Mouse (Mus musculus) embryonic facial prominence, embryonic 13.5 days (tissue): Measurements from ENCODE around the gene Samhd1. TPM values are rescaled to one million over a fixed set of nuclear protein-coding genes. Genes with fewer than 3 reads are reported as not detected.

Experiments used
- ATAC-seq: fragments of 200-750 bp; cut with Nextera tagmentation; 2 replicates; pipeline ENCODE4 v1.8.0; 2017; ENCODE audit warnings: low read depth; ENCODE audit not compliant: insufficient number of reproducible peaks, insufficient read depth, low FRiP score, low TSS enrichment
- H3K27ac ChIP-seq: fragments of 300-500 bp; sonication (generic); 2 replicates; pipeline ENCODE4 v1.5.1; 2015; ENCODE audit warnings: moderate library complexity, mild to moderate bottlenecking, inconsistent platforms
- H3K27me3 ChIP-seq: fragments of 300-500 bp; sonication (generic); 2 replicates; pipeline ENCODE4 v1.6.1; 2015; ENCODE audit warnings: mild to moderate bottlenecking, inconsistent platforms
- H3K36me3 ChIP-seq: fragments of 300-500 bp; sonication (generic); 2 replicates; pipeline ENCODE4 v1.6.1; 2015; ENCODE audit warnings: mild to moderate bottlenecking, inconsistent platforms
- H3K4me1 ChIP-seq: fragments of 300-500 bp; sonication (generic); 2 replicates; pipeline ENCODE4 v1.6.1; 2015; ENCODE audit warnings: inconsistent platforms
- H3K4me2 ChIP-seq: fragments of 300-500 bp; sonication (generic); 2 replicates; pipeline ENCODE4 v1.6.1; 2015; ENCODE audit warnings: moderate library complexity, mild to moderate bottlenecking, inconsistent platforms
- H3K4me3 ChIP-seq: fragments of 300-500 bp; sonication (generic); 2 replicates; pipeline ENCODE4 v1.5.1; 2015; ENCODE audit warnings: mild to moderate bottlenecking, inconsistent platforms
- H3K9ac ChIP-seq: fragments of 300-500 bp; sonication (generic); 2 replicates; pipeline ENCODE4 v1.6.1; 2015; ENCODE audit warnings: mild to moderate bottlenecking, inconsistent platforms
- H3K9me3 ChIP-seq: fragments of 300-500 bp; sonication (generic); 2 replicates; pipeline ENCODE4 v1.6.1; 2016; ENCODE audit warnings: inconsistent platforms
- WGBS: fragments of 180-500 bp; shearing (Covaris S2); methylation state at CpG from one replicate; pipeline ENCODE4 v1.1.7; 2015; ENCODE audit warnings: mixed read lengths; 5-methylcytosine and 5-hydroxymethylcytosine counted together
- polyA plus RNA-seq: library from polyadenylated mRNA; unstranded; fragments of >200 nt; fragmentation: Nextera tagmentation; extraction: Ambion mirVana; gene quantifications from 2 replicates; pipeline ENCODE4 v1.2.1, GENCODE M21; 2015

Gene Samhd1
- polyA plus RNA-seq, 1 experiment from 2014 or later, result 22.7 TPM

DNA sequence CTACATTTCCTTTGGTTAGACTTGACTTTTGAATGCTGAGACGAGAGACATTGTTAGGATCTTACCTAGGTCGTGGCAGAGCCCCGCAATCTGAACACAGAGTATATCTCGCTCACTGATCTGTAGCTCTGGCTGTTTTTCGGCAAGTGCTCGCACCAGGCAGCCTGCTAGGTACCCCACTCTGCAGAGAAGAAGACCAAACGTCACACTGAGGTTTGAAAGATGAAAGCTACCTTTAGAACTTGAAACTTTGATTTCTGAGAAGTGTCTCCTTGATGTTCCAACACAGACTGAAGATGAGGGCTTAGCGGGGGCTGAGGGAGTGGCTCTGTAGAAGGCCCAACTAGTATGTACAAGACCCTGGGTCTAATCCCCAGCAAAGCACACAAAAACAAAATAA is 13.3 kb downstream of the Samhd1 start:
- WGBS, result 88% methylated on average over 8 of the region's 8 CpGs
- H3K4me1 ChIP-seq, result no peaks in the 10 kb centered on the region
- H3K36me3 ChIP-seq, result peaks cover 37% of the 10 kb centered on the region

DNA sequence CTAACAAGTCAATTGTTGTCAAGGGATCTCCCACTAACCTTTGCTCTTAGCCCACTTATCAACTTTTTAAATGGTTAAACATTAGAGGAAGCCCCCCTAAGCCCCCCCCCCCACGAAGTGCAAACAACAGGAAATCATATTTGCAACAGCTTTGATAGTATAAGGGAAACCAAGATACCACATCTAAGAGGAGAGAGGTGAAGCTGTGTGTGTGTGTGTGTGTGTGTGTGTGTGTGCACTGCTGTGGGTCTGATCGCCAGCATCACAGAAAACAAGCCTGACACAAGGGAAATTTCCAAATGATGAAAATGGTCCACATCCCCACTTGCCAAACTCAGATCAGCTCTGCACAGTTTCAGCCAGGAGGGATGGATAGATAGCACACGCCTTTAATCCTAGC is 16.0 kb downstream of the Samhd1 start:
- peaks cover 31% of the 10 kb centered on the region for H3K36me3 ChIP-seq
- H3K9me3 ChIP-seq, result no peaks in the 10 kb centered on the region
- H3K9ac ChIP-seq, result no peak overlapping the region
- H3K27me3 ChIP-seq, result no peaks in the 10 kb centered on the region
- ATAC-seq, result no peak
- H3K27ac ChIP-seq, result no peak overlapping the region
- H3K4me3 ChIP-seq, result no peak overlapping the region
- no peaks in the 10 kb centered on the region for H3K4me1 ChIP-seq
- H3K4me2 ChIP-seq, result no peak overlapping the region
- WGBS, result 66% methylated on average over 3 of the region's 3 CpGs

More for the DNA sequence above, 13.3 kb downstream of the Samhd1 start:
- H3K4me3 ChIP-seq, result no peak overlapping the region
- no peak overlapping the region for H3K9ac ChIP-seq
- H3K27ac ChIP-seq, result no peak overlapping the region
- no peak overlapping the region for H3K4me2 ChIP-seq
- H3K27me3 ChIP-seq, result no peaks in the 10 kb centered on the region
- no peaks in the 10 kb centered on the region for H3K9me3 ChIP-seq
- no peak for ATAC-seq

DNA sequence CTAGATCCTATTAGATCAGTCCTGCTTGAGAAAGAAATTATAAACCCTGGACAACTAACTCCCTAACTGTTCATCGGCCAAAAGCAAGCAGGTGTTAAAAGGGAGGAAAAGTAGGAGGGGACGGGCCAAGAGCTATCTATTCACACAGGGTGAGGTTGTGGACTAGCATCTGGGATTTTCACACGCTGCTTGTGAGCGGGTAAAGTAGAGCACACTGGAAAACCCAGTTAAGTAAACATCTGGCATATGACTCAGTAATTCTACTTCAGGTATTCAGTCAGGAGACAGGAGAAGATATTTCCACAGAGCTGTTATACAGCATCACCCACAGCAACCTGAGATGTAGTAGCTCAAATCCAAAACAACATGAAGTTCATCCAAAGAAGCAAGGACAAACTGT is 16.5 kb downstream of the Samhd1 start:
- Histone ChIP-seq H3K4me2 (no peak overlapping the region), H3K4me1 (no peaks in the 10 kb centered on the region), H3K27ac (no peak overlapping the region), H3K9ac (no peak overlapping the region), H3K36me3 (peaks cover 37% of the 10 kb centered on the region), H3K4me3 (no peak overlapping the region), H3K9me3 (no peaks in the 10 kb centered on the region), H3K27me3 (no peaks in the 10 kb centered on the region)
- ATAC-seq, result no peak
- 91% methylated on average over 4 of the region's 4 CpGs for WGBS

DNA sequence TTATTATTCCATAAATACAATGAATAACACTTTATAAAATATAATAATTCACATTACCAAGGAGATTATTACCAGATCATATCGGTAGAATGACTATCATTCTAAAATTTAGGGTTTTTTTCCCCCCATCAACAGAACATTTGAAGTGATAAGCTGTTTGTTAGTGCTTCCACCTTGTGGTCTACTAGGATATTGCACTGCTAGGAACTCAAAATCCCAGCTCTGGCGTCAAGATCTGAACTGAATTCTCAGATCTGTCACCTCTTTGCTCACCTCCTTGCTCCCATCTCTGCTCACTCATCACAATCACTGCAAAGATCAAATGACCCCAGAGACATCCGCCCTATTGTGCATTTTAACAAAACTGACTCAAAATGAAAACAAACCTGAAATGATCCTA is 18.1 kb downstream of the Samhd1 start:
- H3K4me3 ChIP-seq, result no peak overlapping the region
- no peak overlapping the region for H3K27ac ChIP-seq
- no peak overlapping the region for H3K9ac ChIP-seq
- H3K4me1 ChIP-seq, result no peaks in the 10 kb centered on the region
- no peaks in the 10 kb centered on the region for H3K27me3 ChIP-seq
- H3K4me2 ChIP-seq, result no peak overlapping the region
- no peaks in the 10 kb centered on the region for H3K9me3 ChIP-seq
- no peak for ATAC-seq
- peaks cover 47% of the 10 kb centered on the region for H3K36me3 ChIP-seq
- WGBS, result 19% methylated on average over 3 of the region's 3 CpGs

DNA sequence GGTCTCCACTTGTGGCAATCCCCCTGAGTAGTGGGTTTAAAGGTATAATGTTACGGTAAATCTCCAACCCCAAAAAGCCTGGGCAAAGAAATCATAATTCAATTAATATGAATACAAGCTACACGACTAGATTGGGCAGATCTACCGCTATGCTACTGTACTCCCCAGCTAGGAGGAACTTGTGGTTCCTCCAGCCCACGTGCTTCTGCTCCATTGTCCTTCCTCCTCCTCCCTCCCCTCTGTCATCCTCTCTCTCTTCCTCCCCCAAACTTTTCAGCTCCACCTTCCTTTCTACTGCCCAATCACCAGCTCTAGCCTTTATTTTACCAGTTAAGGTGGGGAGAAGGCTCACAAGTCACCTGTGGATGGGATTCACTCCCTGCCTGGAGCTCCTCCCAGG is 26.8 kb downstream of the Samhd1 start:
- no peaks in the 10 kb centered on the region for H3K9me3 ChIP-seq
- no peaks in the 10 kb centered on the region for H3K4me1 ChIP-seq
- H3K4me2 ChIP-seq, result no peak overlapping the region
- no peak for ATAC-seq
- no peaks in the 10 kb centered on the region for H3K27me3 ChIP-seq
- 83% methylated on average over 4 of the region's 4 CpGs for WGBS
- no peak overlapping the region for H3K4me3 ChIP-seq
- H3K9ac ChIP-seq, result no peak overlapping the region
- H3K27ac ChIP-seq, result no peak overlapping the region
- peaks cover 65% of the 10 kb centered on the region for H3K36me3 ChIP-seq

DNA sequence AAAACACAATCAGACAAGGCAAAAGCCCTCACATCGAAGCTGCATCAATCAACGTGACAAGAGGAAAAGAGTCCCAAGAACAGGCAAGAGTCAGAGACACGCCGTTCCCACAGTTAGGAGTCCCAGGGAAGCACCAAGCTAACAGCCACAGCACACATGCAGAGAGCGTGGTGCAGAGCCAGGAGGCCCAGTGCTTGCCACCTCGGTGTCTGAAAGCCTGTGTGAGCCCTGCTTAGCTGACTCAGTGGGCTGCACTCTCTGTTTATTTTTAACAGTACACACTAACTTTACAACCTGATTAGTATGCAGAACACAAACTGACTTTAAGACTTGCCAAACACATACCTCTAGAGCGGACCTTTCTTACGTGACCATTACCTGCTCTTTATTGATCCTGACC is 30.6 kb downstream of the Samhd1 start:
- 91% methylated on average over 8 of the region's 8 CpGs for WGBS
- H3K36me3 ChIP-seq, result peaks cover 70% of the 10 kb centered on the region

DNA sequence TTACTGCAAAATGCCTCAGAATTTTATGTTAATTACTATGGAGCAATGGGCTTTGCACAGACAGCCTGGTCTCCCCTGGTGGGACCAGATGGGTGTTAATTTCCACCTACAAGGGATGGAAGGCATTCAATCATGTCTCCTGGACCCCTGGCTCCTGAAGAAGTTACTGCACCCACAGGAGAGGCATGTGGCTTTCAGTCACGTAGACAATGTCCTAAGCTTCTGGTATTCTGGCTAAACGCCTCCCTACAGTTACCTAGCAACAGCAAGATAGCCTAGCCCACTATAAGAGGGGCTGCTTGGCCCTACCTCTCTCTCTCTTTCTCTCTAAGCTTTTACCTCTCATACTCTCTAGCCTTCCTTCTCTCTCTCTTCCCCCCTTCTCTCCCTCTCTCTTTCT is 32.8 kb downstream of the Samhd1 start:
- Histone ChIP-seq H3K27ac (no peak overlapping the region), H3K27me3 (no peaks in the 10 kb centered on the region), H3K9ac (no peak overlapping the region), H3K36me3 (peaks cover 68% of the 10 kb centered on the region), H3K4me3 (no peak overlapping the region), H3K9me3 (no peaks in the 10 kb centered on the region), H3K4me1 (no peaks in the 10 kb centered on the region), H3K4me2 (no peak overlapping the region)
- 77% methylated on average over 2 of the region's 2 CpGs for WGBS
- ATAC-seq, result no peak

More for the DNA sequence above, 30.6 kb downstream of the Samhd1 start:
- Histone ChIP-seq H3K27ac (no peak overlapping the region), H3K4me3 (no peak overlapping the region), H3K4me2 (no peak overlapping the region), H3K27me3 (no peaks in the 10 kb centered on the region), H3K4me1 (no peaks in the 10 kb centered on the region), H3K9me3 (no peaks in the 10 kb centered on the region), H3K9ac (no peak overlapping the region)
- ATAC-seq, result no peak

DNA sequence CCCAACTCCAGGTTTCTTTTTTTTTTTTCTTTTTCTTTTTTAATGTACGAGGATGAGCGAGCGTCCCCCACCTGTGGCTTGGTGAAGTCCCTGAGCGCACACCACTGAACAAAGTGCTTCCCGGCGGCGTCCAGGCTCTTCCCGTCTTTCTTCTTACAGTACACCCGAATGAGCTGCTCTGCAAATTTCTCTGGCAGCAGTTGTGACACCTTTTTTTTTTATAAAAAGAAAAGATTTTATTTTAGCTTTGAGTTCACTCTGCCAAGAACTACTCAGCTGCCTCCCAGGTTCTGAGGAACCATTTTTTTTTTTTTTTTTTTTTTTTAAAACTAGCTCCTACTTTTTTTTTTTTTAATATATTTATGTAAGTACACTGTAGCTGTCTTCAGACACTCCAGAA is 33.4 kb downstream of the Samhd1 start:
- Histone ChIP-seq H3K27me3 (no peaks in the 10 kb centered on the region), H3K4me2 (no peak overlapping the region), H3K36me3 (peaks cover 68% of the 10 kb centered on the region), H3K27ac (no peak overlapping the region), H3K4me1 (no peaks in the 10 kb centered on the region), H3K9me3 (no peaks in the 10 kb centered on the region), H3K9ac (no peak overlapping the region), H3K4me3 (no peak overlapping the region)
- ATAC-seq, result no peak
- 97% methylated on average over 9 of the region's 9 CpGs for WGBS

DNA sequence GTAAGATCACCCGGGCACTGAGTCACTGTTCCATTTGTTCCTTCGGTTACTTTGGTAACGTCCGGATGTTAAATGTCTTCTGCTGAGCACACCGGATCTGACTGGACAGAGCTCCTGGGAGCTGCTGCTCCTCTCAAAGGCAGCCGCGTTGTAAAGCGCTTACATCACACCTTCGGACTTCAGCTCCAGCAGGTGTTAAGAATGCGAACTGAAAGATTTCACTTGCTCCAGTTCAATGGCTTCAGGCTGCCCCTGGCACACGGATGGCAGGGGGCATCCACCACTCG is 34.8 kb downstream of the Samhd1 start:
- H3K4me3 ChIP-seq, result no peak overlapping the region
- peaks cover 64% of the 10 kb centered on the region for H3K36me3 ChIP-seq
- H3K9me3 ChIP-seq, result no peaks in the 10 kb centered on the region
- no peak overlapping the region for H3K9ac ChIP-seq
- H3K4me1 ChIP-seq, result no peaks in the 10 kb centered on the region
- no peaks in the 10 kb centered on the region for H3K27me3 ChIP-seq
- no peak for ATAC-seq
- no peak overlapping the region for H3K27ac ChIP-seq
- WGBS, result 93% methylated on average over 12 of the region's 12 CpGs
- H3K4me2 ChIP-seq, result no peak overlapping the region

DNA sequence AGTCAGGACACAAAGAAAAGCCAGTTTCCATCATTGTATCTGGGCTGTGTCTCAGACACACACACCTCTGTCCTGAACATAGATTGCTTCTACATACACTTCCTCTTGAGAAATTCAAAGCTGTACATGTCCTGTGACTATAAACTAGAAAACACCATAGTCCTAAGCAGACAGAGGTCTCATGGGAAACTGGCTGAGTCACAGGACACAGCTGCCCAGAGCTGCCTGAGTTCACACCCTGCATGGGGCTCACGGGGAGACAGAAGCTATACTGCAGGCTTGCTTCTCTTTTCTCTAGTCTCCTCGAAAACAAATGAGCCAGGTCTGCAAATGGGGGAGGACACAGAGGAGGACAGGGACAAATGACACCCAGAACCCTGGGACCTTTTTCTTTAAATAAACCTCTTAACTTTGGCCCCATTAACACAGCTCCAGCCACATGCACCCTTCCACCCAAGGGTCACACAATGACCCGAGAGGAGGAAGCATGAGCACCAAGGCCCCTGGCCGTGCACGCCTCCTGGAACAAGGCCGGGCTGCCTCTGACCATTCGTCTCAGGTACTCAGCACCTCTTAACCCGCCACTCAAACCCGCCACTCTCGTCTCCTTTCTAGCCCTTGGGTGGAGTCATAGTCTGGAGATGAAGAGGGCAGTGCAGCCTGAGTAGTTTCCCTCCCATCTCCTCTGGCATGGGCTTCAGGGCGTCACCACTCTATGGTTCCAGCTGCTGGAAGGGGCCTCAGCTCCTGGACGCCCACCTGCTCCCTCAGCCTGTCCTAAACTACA is 35.3 kb downstream of the Samhd1 start:
- ATAC-seq, result no peak
- Histone ChIP-seq H3K4me3 (no peak overlapping the region), H3K4me2 (no peak overlapping the region), H3K27ac (no peak overlapping the region), H3K36me3 (peaks cover 60% of the 10 kb centered on the region), H3K9ac (no peak overlapping the region), H3K4me1 (no peaks in the 10 kb centered on the region; the same call in 1 of the 2 replicates), H3K27me3 (no peaks in the 10 kb centered on the region), H3K9me3 (no peaks in the 10 kb centered on the region)
- WGBS, result 88% methylated on average over 12 of the region's 12 CpGs

DNA sequence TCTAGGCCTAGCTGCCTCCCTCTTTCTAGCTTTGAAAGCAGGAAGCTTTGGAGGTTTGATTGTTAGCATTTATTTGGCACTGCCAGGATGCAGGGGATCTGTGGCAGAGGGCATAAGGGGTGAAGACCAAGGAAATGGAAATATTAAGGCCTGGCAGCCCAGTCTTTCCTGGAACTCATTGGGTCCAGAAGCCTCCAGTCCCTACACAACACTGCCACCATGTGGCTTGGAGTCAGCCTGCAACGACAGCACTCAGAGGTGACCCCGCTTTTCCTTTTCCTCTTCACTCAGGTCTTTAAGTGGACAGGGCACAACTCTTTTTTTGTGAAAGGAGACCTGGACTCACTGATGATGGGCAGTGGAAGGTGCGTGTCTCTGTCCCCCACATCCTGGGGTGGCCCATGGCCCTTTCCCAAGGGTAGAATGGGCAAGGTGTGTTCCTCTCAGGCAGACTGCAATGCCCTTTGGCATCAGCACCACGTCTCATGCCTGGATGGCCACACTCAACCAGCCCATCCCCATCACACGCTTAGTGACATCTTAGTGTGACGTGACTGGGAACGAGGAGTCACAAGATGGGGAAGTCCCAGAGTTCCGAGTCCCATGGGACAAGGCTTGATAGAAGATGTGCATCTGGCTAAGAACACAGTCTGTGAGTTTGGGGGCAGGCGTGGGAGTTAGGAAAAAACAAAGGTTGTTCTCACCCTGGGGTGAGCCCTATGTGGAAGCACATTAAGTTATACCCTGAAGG is 39.9 kb downstream of the Samhd1 start:
- no peak overlapping the region for H3K4me3 ChIP-seq
- peaks cover 26% of the 10 kb centered on the region for H3K36me3 ChIP-seq
- no peak overlapping the region for H3K4me2 ChIP-seq
- 61% methylated on average over 9 of the region's 9 CpGs for whole genome bisulfite sequencing
- no peaks in the 10 kb centered on the region for H3K9me3 ChIP-seq
- H3K27ac ChIP-seq, result no peak overlapping the region
- H3K4me1 ChIP-seq, result peaks cover 4% of the 10 kb centered on the region
- no peak for ATAC-seq
- no peak overlapping the region for H3K9ac ChIP-seq
- H3K27me3 ChIP-seq, result no peaks in the 10 kb centered on the region

DNA sequence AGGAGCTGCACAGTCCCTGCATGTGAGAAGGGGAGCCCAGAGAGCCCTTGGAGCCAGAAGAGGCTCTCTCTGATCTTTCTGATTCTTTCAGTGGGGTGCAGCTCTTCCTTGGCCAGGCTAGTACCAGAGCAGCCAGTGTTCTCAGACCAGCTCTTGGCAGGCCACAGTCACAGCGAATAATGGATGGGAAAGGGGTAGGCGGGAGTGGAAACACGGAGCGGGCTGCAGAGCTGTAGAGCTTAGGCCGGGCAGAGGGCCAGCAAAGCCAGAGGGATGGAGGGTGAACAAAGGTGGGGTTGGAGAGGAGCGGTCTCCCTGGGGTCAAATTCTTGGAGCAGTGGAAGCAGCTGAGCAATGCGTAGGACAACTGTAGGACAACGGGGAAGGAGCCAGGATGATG is 43.0 kb downstream of the Samhd1 start:
- no peak for ATAC-seq
- H3K27ac ChIP-seq, result no peak overlapping the region
- WGBS, result 51% methylated on average over 8 of the region's 8 CpGs
- no peak overlapping the region; the same call in 1 of the 2 replicates for H3K9ac ChIP-seq
- H3K36me3 ChIP-seq, result peaks cover 9% of the 10 kb centered on the region; the same call in 1 of the 2 replicates
- H3K4me3 ChIP-seq, result no peak overlapping the region
- H3K4me1 ChIP-seq, result peaks cover 8% of the 10 kb centered on the region
- H3K27me3 ChIP-seq, result no peaks in the 10 kb centered on the region
- H3K4me2 ChIP-seq, result no peak overlapping the region
- no peaks in the 10 kb centered on the region for H3K9me3 ChIP-seq
